Mouse (Mus musculus) frontal cortex, postnatal 36 days (tissue): Measurements from ENCODE around the gene Polr1c.
A peak's percentile ranks its signal among the peaks of the same experiment; 100 is the strongest.

Experiments
- DNase-seq, 2 experiments: peaks; one replicate each; pipeline ENCODE4 v3.0.0; 2022; ENCODE audit warnings: low spot score in 2 of 2

Gene Polr1c

GRCm38 (mm10) chr17:46247512-46248188 lies at the start of gene Polr1c, which contains the start of gene Yipf3:
Gene Polr1c, minus strand, starts transcription at chr17:46248054.
Gene Yipf3, plus strand, starts transcription at chr17:46248080.
- DNase-seq = peak; percentile 95 to 97

GRCm38 (mm10) chr17:46297028-46297363 lies 49.1 kb upstream of the Polr1c start:
- DNase-seq = no peak

- no peak for DNase-seq
These were observed 48.7 kb upstream of the Polr1c start for GRCm38 (mm10) chr17:46296601-46297000.

DNA sequence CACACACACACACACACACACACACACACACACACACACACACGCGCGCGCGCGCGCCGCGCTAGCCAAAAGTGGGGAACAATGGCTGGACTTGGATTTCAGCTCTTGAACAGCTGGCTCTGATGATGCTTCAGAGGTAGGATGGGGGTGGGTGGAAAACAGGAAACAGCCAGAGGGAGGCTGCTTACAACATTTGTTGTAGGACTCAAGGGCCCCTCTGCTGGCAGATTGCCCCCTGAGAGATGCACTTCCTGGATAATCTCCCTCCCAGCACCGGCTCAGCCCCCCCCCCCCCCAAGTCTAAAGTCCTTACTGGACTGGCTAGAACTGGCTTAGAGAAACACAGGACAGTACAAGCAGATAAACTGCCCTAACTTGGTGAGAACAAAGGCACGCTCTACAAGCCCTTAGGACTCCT lies 39.8 kb upstream of the Polr1c start:
- no peak for DNase-seq

DNA sequence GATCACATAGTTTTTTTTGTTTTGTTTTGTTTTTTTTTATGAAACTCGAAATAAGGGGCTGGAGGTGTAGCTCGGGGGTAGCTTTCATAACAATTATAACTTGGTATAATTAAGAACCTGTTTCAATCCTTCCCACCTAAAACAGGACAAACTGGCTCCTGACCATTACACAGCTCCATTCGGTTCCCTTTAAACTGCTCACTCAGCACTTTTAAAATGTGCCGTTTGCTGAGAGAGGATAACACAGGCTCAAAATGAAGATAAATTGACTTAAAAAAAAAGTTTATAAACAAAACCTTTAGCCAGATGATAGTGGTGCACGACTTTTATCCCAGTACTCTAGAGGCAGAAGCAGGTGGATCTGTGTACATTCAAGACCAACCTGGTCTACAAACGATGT lies 37.6 kb upstream of the Polr1c start:
- DNase-seq = no peak

- no peak for DNase-seq
These were observed 36.8 kb upstream of the Polr1c start for GRCm38 (mm10) chr17:46284653-46285052.

GRCm38 (mm10) chr17:46283911-46284310 lies 36.1 kb upstream of the Polr1c start:
- no peak for DNase-seq

- no peak for DNase-seq
These were observed 35.3 kb upstream of the Polr1c start for GRCm38 (mm10) chr17:46283140-46283539.

DNA sequence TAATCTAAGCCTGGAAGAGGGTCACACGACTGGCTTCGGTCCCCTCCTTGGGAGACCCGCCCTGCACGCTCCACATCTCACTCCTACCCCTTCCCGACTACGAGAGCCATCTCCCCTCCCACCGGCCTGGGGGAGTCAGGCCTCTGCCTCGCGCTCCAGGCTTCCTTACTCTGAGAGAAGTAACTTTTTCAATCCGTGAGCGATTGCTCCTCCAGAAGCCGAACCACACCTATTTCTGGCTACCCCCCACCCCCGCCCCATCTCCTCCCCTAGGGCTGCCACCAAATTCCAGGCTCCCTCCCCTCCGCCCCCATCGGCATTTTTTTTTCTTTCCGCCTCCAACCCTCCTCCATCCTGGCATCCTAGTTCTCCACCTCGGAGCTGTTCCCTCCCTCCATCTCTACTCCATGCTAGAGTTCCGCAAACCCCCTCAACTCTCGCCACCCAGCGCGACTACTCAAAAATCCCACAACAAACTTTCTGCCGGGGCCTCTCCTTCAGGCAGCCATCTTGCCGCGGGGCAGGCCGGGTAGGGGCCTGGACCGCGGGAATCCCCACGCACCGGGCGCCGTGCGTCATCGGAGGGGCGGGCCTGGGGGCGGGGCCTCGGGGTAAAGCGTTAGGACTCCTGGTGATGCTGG lies 34.7 kb upstream of the Polr1c start, which contains the start of gene Tjap1:
Gene Tjap1 (minus strand): TSS at position 544 of the 641 bp plus-strand sequence.
- peak; percentile 72 to 78 for DNase-seq

DNA sequence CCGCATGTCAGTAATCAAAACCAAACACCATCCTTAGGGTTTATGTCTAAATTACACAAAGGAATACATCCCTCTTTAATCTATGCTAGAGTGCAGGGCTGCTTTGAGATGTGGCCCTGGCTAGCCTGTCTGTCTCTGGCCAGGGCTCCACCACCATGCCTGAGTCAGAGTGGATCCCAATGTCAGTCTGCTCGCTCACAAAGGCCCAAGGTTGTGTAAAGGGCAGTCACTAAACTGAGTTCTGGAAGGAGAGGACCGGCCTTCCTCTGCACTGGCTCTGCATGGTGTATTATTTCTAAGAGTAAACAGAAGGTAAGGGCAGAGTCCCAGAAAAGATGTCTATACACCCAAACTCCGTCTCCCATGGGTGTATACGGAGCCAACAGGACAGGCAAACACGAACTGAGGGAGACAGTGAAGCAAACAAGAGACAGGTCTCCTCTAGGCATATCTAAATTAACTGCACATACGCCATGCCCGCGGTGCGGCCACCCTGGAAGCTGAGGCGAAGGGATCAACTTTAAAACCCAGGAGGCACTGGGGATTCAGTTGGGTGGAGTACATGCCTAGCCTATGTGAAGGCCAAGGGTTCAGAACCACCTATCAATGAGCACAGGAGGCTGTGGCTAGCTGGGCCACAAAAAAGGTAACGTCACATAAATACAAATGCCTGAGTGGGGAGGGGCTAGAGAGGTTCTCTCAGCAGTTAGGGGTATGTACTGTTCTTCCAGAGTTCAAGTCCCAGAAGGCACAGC lies 30.3 kb upstream of the Polr1c start:
- DNase-seq = no peak

GRCm38 (mm10) chr17:46277586-46277985 lies 29.7 kb upstream of the Polr1c start:
- no peak for DNase-seq

DNA sequence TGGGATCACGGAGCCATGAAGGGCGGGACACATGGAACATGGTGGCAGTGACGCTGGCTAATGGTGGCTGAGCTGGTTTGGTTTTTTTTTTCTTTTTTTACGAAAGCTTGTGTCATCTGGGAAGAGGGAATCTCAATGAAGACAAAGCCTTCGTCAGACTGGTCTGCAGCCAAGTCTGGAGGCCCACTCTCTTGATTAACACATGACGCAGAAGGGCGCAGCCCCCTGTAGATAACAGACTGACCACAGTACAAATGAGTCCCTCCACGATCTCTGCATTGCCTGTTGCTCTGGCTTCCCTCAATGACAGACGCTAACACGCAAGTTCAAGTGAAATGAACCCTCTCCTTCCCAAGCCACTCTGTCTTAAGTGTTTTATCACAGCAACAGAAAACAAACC lies 27.7 kb upstream of the Polr1c start:
- DNase-seq = no peak

- DNase-seq = no peak
These were observed 27.2 kb upstream of the Polr1c start for GRCm38 (mm10) chr17:46275034-46275433.

- DNase-seq = no peak
These were observed 26.6 kb upstream of the Polr1c start for GRCm38 (mm10) chr17:46274465-46274864.

- peak in 1 of 2 experiments; percentile 70 for DNase-seq
These were observed 26.0 kb upstream of the Polr1c start for GRCm38 (mm10) chr17:46273803-46274236.

DNA sequence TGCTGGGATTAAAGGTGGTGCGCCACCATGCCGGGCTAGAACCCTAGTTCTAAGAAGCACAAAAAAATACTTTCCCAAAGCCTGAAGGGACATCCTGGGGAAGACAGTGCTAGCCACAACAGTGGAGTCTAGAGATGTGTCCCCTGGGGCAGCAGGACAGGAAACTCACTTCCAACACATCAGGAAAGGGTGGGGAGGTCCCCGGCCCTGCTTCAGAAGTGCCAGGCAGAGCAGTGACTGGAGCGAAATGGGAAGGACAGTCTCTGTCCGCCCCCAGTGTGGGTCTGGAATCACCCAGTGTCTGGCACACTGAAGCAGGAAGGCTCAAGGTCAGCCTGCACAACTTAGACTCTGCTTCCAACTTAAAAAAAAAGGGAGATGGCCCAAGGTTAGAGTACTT lies 24.8 kb upstream of the Polr1c start:
- no peak for DNase-seq

DNA sequence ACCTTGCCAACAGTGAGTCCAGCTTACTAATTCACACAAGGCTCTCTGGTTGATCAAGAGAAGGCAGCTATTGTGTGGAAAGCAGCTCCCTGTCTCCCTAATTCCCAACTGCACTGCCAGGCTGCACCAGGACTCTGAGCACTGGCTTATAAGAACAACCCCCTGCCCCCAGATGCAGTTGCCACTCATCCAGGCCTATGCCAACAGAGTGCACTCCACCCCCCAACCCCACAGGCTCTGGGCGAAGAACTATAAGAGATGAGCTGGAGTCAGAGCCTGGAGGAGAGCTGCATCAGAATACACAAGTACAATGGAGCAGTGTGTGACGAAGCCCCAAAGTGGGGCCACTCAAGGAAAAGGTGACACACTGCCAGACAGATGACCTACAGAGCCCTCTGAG lies 24.2 kb upstream of the Polr1c start:
- DNase-seq = no peak

DNA sequence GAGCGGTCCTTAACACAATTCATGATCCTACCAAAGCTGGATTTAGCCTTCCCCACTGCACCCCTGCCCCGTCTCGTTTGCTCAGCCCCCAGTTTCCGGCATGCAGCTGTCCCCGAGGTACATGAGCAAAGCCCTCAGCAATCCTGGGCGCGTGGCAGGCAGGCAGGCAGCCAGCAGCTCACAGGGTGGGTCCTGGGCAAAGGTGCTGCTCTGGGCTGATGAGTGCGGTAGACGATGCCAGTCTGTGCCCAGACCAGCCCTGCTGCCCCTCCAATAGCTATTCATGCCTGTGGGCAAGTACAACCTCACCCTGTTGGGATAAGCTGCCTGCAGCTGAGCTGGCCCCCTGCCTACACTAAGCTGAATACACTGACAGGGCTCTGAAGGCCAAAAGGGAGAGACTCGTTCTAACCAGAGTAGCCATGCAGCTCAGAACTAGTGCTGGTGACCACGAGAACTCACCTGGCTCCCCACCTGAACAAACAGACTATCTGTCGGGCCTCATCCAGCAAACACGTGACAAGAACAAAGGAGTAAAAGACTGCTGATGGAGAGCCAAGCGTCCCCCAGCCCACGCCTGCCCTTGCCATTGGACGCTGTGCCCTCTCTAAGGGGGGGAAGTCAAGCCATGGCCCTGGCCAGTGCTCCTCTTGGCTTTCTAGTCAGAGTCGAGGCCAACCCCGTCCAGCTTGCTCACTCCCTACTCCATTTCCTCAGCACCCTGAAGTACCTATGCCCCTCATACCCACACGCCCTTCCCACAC lies 22.1 kb upstream of the Polr1c start:
- no peak for DNase-seq

DNA sequence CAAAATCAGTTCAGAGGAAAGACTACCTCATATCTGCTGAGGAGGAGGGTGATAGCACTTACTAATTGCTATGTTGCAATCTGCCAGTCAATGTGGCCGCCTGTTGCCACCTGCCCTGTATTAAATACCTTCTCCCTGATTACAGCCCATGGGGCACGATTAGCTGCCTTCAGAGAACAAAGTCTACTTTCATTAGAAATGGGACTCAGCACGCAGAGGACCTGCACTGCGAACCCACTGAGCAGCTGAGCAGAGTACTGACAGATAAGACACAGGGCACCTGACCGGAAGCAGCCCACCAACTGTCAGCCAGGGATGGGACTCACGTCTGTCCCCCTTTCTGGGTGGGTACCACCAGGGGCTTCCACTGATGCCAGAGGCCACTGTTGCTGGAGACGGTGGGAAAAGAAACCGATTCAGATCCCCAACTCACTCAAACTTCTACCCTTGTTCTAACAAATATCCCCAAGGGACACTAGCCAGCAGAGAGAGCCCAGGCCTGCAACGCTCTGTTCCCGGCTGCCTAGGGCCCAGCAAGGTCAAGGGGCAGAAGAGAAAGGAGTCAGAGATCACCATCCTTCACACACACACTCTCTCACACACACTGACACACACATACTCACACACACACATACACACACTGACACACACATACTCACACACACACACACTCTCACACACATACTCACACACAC lies 20.3 kb upstream of the Polr1c start:
- no peak for DNase-seq

DNA sequence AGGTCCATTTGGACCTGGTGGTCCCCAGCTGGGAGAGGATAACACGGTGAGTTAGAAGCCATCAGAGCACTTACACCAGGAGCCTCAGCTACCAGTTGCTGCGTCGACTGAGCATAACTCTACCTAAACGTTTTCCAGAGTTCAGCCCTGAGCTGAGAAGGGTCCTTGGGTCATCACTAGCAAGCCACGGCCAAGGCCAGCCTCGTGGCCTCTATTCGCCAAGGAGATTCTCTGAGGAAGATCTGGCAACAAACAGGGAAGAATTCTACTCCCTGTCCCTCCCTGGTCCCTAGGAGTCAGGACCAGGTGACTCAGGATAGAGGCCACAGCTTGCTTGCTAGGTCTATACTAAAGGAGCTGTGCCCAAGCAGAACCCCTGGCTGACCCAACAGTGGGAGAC lies 19.7 kb upstream of the Polr1c start:
- no peak for DNase-seq

- DNase-seq = no peak
These were observed 19.1 kb upstream of the Polr1c start for GRCm38 (mm10) chr17:46266986-46267385.
